Mouse (Mus musculus) cerebellum, postnatal 4 days (tissue): ENCODE measurements at regions not wholly inside any gene's neighbourhood (a gene's known extent, or its start where the extent isn't known, plus 50 kb on each side); places are given as distances from the start of the nearest gene placed in this dataset.

Source experiments
- DNase-seq, 2 experiments: peaks; one replicate each; pipeline ENCODE4 v3.0.0; 2022; ENCODE audit warnings: low spot score in 2 of 2, mixed read lengths in 1 of 2

GRCm38 (mm10) chr17:9722709-9723108, 53.2 kb upstream of the Pabpc6 start:
- DNase-seq, result no peak
